ENCODE assay signal across 8 mouse cellular contexts in genomic region chr9:16501186-16501711, GRCm38 (mm10). TPM values are rescaled to one million over a fixed set of nuclear protein-coding genes. Genes with fewer than 3 reads are reported as not detected.
DNase-seq lines count a peak whose midpoint lies in the region; ATAC-seq and TF ChIP-seq lines count a peak whose summit lies in the region.

Fat3 (minus strand) TSS chr9:16501285.

- peak; percentile 22 to 50 for DNase-seq in cerebellum, adult 2 months
- DNase-seq in cerebellum, adult 9-10 months = no peak
- peak; percentile 49 for DNase-seq in R1 (ENCODE audit: low read depth, low spot score)
- peak; percentile 77 for DNase-seq in hindbrain, embryonic 11.5 days (ENCODE audit: low spot score)
- DNase-seq in left cerebral cortex, postnatal 36 days (ENCODE audit: low spot score in 2 of 2) = peak; percentile 65 to 67
- peak; percentile 82 for DNase-seq in neural tube, embryonic 10.5 days (ENCODE audit: extremely low spot score, low spot score)
- DNase-seq in urinary bladder, adult 2 months (ENCODE audit: low spot score) = no peak

- H3K36me3 ChIP-seq in hindbrain, embryonic 11.5 days (ENCODE audit: control insufficient read depth, insufficient read depth, low read length) = no peaks in the 10 kb centered on the region

- peak within 1 kb of the TSS; percentile 79 for H3K4me3 ChIP-seq in cerebellum, adult 2 months (replicated peaks; ENCODE audit: insufficient read depth, low read depth, low read length)
- peak within 1 kb of the TSS; percentile 52 for H3K4me3 ChIP-seq in embryonic fibroblast, embryonic 13.5 days (ENCODE audit: insufficient read depth, low read length)
- peak within 1 kb of the TSS; percentile 51 for H3K4me3 ChIP-seq in hindbrain, embryonic 11.5 days (ENCODE audit: low read depth, low read length)

- under 1% methylated on average over 21 of the region's 21 CpGs for WGBS in cerebellum, adult 2 months
- WGBS in hindbrain, embryonic 11.5 days = 0% methylated on average over 21 of the region's 21 CpGs

- no peaks in the 10 kb centered on the region for H3K4me1 ChIP-seq in cerebellum, adult 2 months (ENCODE audit: control insufficient read depth, insufficient read depth, low read length)
- no peaks in the 10 kb centered on the region; the same call in 1 of the 2 replicates for H3K4me1 ChIP-seq in embryonic fibroblast, embryonic 13.5 days (ENCODE audit: control insufficient read depth, insufficient read depth, low read length)
- 0 out of 2 replicates have a peak, but pooled peaks cover 2% of the 10 kb centered on the region for H3K4me1 ChIP-seq in hindbrain, embryonic 11.5 days (replicated peaks; ENCODE audit: control insufficient read depth, insufficient read depth, low read length)

- H3K4me2 ChIP-seq in hindbrain, embryonic 11.5 days (replicated peaks; ENCODE audit: low read depth, low read length) = peak within 1 kb of the TSS; percentile 79

- no peaks in the 10 kb centered on the region for H3K9me3 ChIP-seq in hindbrain, embryonic 11.5 days (ENCODE audit: control insufficient read depth, low read length)

- no peak for TF ChIP-seq POLR2A in cerebellum, adult 2 months (IDR thresholded peaks at IDR 0.05; ENCODE audit: borderline replicate concordance, insufficient read depth, low read length)
- TF ChIP-seq POLR2A in embryonic fibroblast, embryonic 13.5 days (IDR thresholded peaks at IDR 0.05; ENCODE audit: low read depth, low read length) = no peak

- ATAC-seq in hindbrain, embryonic 11.5 days (ENCODE audit: low FRiP score) = peak; percentile 31

- no peak for TF ChIP-seq CTCF in cerebellum, adult 2 months (IDR thresholded peaks at IDR 0.05; ENCODE audit: borderline replicate concordance, insufficient read depth, low read depth, low read length)
- no peak for TF ChIP-seq CTCF in embryonic fibroblast, embryonic 13.5 days (IDR thresholded peaks at IDR 0.05; ENCODE audit: borderline replicate concordance, insufficient read depth, low read length)

- intact Hi-C loops in left cerebral cortex, postnatal 36 days (cut with DNase I) = loop anchor here (5.0 to 10.0 kb wide), 5 partner anchors 194 to 576 kb away; no protein-coding TSS in a partner anchor

- H3K9ac ChIP-seq in hindbrain, embryonic 11.5 days (ENCODE audit: low read depth, low read length) = peak within 1 kb of the TSS; percentile 81

- H3K27me3 ChIP-seq in cerebellum, adult 2 months (ENCODE audit: control insufficient read depth, insufficient read depth, low read length) = no peaks in the 10 kb centered on the region
- no peaks in the 10 kb centered on the region for H3K27me3 ChIP-seq in hindbrain, embryonic 11.5 days (ENCODE audit: control insufficient read depth, insufficient read depth, low read length)

- no peak within 1 kb of the TSS for H3K27ac ChIP-seq in cerebellum, adult 2 months (ENCODE audit: insufficient read depth, low read length)
- no peak within 1 kb of the TSS for H3K27ac ChIP-seq in embryonic fibroblast, embryonic 13.5 days (ENCODE audit: insufficient read depth, low read length)
- peak within 1 kb of the TSS; percentile 91 for H3K27ac ChIP-seq in hindbrain, embryonic 11.5 days (ENCODE audit: low read depth, low read length)

RNA-seq across cellular contexts. Expression of gene Fat3, which starts in this region (rescaled TPM):
- polyA plus RNA-seq in cerebellum, adult 2 months (2012; rRNA removed) = 10.5 and 10.6 TPM in 2 replicates
- polyA plus RNA-seq in embryonic fibroblast, embryonic 13.5 days (2011; ENCODE audit: insufficient read length, low read depth, missing spikeins) = 0.90 and 3.0 TPM in 2 replicates
- 12.7 and 15.5 TPM in 2 replicates for polyA plus RNA-seq in hindbrain, embryonic 11.5 days (2014; fragmentation: Nextera tagmentation; extraction: Ambion mirVana)
- total RNA-seq in left cerebral cortex, postnatal 36 days (2021) = 10 to 100 TPM; 73.1 to 78.6 TPM
- polyA plus RNA-seq in urinary bladder, adult 2 months (2012; rRNA removed) = 1.5 and 1.9 TPM in 2 replicates

Comparison
In these comparisons a context has a peak if more than half of its experiments do, and no peak if none do; other contexts are left out.
1. DNase-seq: peak in cerebellum, adult 2 months (2 of 2), R1 (single experiment), hindbrain, embryonic 11.5 days (single experiment), left cerebral cortex, postnatal 36 days (2 of 2) and neural tube, embryonic 10.5 days (single experiment); none in cerebellum, adult 9-10 months (single experiment) and urinary bladder, adult 2 months (single experiment).
2. Peak in every context shown above with its lines, with median percentiles within 50 percentile points of each other: H3K4me3 ChIP-seq.